Mouse (Mus musculus) MEL (cell line): ENCODE data around the gene Neu2. TPM values are rescaled to one million over a fixed set of nuclear protein-coding genes. Genes with fewer than 3 reads are reported as not detected.
A peak's percentile ranks its signal among the peaks of the same experiment; 100 is the strongest.

ENCODE experiments used
- DNase-seq: peaks from one replicate; pipeline ENCODE4 v3.0.0; 2011; ENCODE audit warnings: low read depth, low spot score
- H3K27ac ChIP-seq: 2 replicates; pipeline ENCODE4 v1.5.1; 2012; ENCODE audit warnings: low read depth, mild to moderate bottlenecking, control low read depth, low read length, moderate library complexity; ENCODE audit not compliant: control insufficient read depth
- H3K27me3 ChIP-seq, 2 experiments: fragments of 150-350 bp in 1 of 2; sonication (generic) in 1 of 2; 2 replicates each; pipeline ENCODE4 v1.6.1; 2012; ENCODE audit warnings: low read length in 2 of 2, mild to moderate bottlenecking in 2 of 2, improper control_type of control experiment in 1 of 2, moderate library complexity in 1 of 2; ENCODE audit not compliant: insufficient read depth in 2 of 2, control insufficient read depth in 1 of 2
- H3K36me3 ChIP-seq, 2 experiments: 2 replicates each; pipeline ENCODE4 v1.6.1; 2012 to 2014; ENCODE audit warnings: low read length in 2 of 2, improper control_type of control experiment in 1 of 2, inconsistent platforms in 1 of 2, mild to moderate bottlenecking in 1 of 2; ENCODE audit not compliant: insufficient read depth in 2 of 2, control insufficient read depth in 1 of 2
- H3K4me1 ChIP-seq, 2 experiments: fragments of 150-350 bp in 1 of 2; sonication (generic) in 1 of 2; 2 replicates each; pipeline ENCODE4 v1.6.1; 2012; ENCODE audit warnings: low read length in 2 of 2, improper control_type of control experiment in 1 of 2, mild to moderate bottlenecking in 1 of 2; ENCODE audit not compliant: insufficient read depth in 2 of 2, control insufficient read depth in 1 of 2
- H3K4me3 ChIP-seq, 2 experiments: fragments of 150-350 bp in 1 of 2; sonication (generic) in 1 of 2; 2 replicates each; pipeline ENCODE4 v1.5.1; 2012; ENCODE audit warnings: low read depth in 2 of 2, low read length in 2 of 2, mild to moderate bottlenecking in 2 of 2, moderate library complexity in 2 of 2, control low read depth in 1 of 2, improper control_type of control experiment in 1 of 2; ENCODE audit not compliant: control insufficient read depth in 1 of 2, insufficient read depth in 1 of 2
- H3K79me2 ChIP-seq: 2 replicates; pipeline ENCODE4 v1.6.1; 2012; ENCODE audit warnings: mild to moderate bottlenecking, low read length, moderate library complexity; ENCODE audit not compliant: control insufficient read depth, poor library complexity, insufficient read depth
- H3K9ac ChIP-seq: 2 replicates; pipeline ENCODE4 v1.6.1; 2012; ENCODE audit warnings: low read depth, mild to moderate bottlenecking, control low read depth, low read length, moderate library complexity; ENCODE audit not compliant: control insufficient read depth, poor library complexity, severe bottlenecking
- H3K9me3 ChIP-seq: fragments of 150-350 bp; sonication (generic); replicated peaks from 2 replicates; pipeline ENCODE4 v1.6.1; 2012; ENCODE audit warnings: mild to moderate bottlenecking, low read length, improper control_type of control experiment, moderate library complexity; ENCODE audit not compliant: insufficient read depth
- BHLHE40 ChIP-seq: IDR thresholded peaks from 2 replicates; pipeline ENCODE4 v1.6.1; 2012; ENCODE audit warnings: low read depth, mild to moderate bottlenecking, inconsistent platforms, low read length, improper control_type of control experiment, borderline replicate concordance
- CHD2 ChIP-seq: IDR thresholded peaks from 2 replicates; pipeline ENCODE4 v1.6.1; 2011; ENCODE audit warnings: low read length, improper control_type of control experiment
- CTCF ChIP-seq, 3 experiments: IDR thresholded peaks in 2 of 3; conservative IDR thresholded peaks in 1 of 3; 2 replicates each; pipeline ENCODE4 v1.5.1; 2011 to 2012; ENCODE audit warnings: low read length in 3 of 3, low read depth in 2 of 3, mild to moderate bottlenecking in 2 of 3, improper control_type of control experiment in 1 of 3, inconsistent platforms in 1 of 3, mixed read lengths in 1 of 3, moderate library complexity in 1 of 3; ENCODE audit not compliant: control insufficient read depth in 1 of 3, insufficient read depth in 1 of 3, poor library complexity in 1 of 3, severe bottlenecking in 1 of 3
- E2F4 ChIP-seq: IDR thresholded peaks from 2 replicates; pipeline ENCODE4 v1.6.1; 2011; ENCODE audit warnings: low read depth, low read length, improper control_type of control experiment, borderline replicate concordance
- ELF1 ChIP-seq: IDR thresholded peaks from 2 replicates; pipeline ENCODE4 v1.6.1; 2014; ENCODE audit warnings: low read depth, mild to moderate bottlenecking, inconsistent platforms, low read length, improper control_type of control experiment, moderate library complexity
- GATA1 ChIP-seq: IDR thresholded peaks from 2 replicates; pipeline ENCODE4 v1.6.1; 2011; ENCODE audit warnings: low read depth, low read length, improper control_type of control experiment
- JUND ChIP-seq: IDR thresholded peaks from 2 replicates; pipeline ENCODE4 v1.6.1; 2011; ENCODE audit warnings: low read depth, mild to moderate bottlenecking, improper control_type of control experiment, low read length
- KAT2A ChIP-seq: conservative IDR thresholded peaks from 2 replicates; pipeline ENCODE4 v1.6.1; 2012; ENCODE audit warnings: low read depth, low read length, improper control_type of control experiment, inconsistent platforms
- MAFK ChIP-seq: IDR thresholded peaks from 2 replicates; pipeline ENCODE4 v1.6.1; 2011; ENCODE audit warnings: low read depth, mild to moderate bottlenecking, low read length, improper control_type of control experiment, borderline replicate concordance
- MAZ ChIP-seq: IDR thresholded peaks from 2 replicates; pipeline ENCODE4 v1.6.1; 2012; ENCODE audit warnings: low read depth, mild to moderate bottlenecking, inconsistent platforms, low read length, improper control_type of control experiment
- MXI1 ChIP-seq: IDR thresholded peaks from 2 replicates; pipeline ENCODE4 v1.6.1; 2011; ENCODE audit warnings: mild to moderate bottlenecking, low read depth, low read length, improper control_type of control experiment
- MYB ChIP-seq: IDR thresholded peaks from 2 replicates; pipeline ENCODE4 v1.6.1; 2011; ENCODE audit warnings: mild to moderate bottlenecking, low read depth, low read length, improper control_type of control experiment
- NELFE ChIP-seq: IDR thresholded peaks from 2 replicates; pipeline ENCODE4 v1.6.1; 2011; ENCODE audit warnings: low read depth, low read length, improper control_type of control experiment
- POLR2AphosphoS2 ChIP-seq: IDR thresholded peaks from 2 replicates; pipeline ENCODE4 v1.6.1; 2011; ENCODE audit warnings: low read length, improper control_type of control experiment
- POLR2AphosphoS5 ChIP-seq: IDR thresholded peaks from 2 replicates; pipeline ENCODE4 v1.6.1; 2012; ENCODE audit warnings: low read depth, borderline replicate concordance, mild to moderate bottlenecking, inconsistent platforms, low read length, moderate library complexity, mixed read lengths
- RAD21 ChIP-seq: IDR thresholded peaks from 2 replicates; pipeline ENCODE4 v1.6.1; 2011; ENCODE audit warnings: mild to moderate bottlenecking, low read depth, low read length, improper control_type of control experiment
- RCOR1 ChIP-seq: IDR thresholded peaks from 2 replicates; pipeline ENCODE4 v1.6.1; 2012; ENCODE audit warnings: low read depth, mild to moderate bottlenecking, inconsistent platforms, low read length, improper control_type of control experiment
- SIN3A ChIP-seq: IDR thresholded peaks from 2 replicates; pipeline ENCODE4 v1.6.1; 2012; ENCODE audit warnings: low read length, improper control_type of control experiment, inconsistent platforms
- SMC3 ChIP-seq: IDR thresholded peaks from 2 replicates; pipeline ENCODE4 v1.6.1; 2011; ENCODE audit warnings: low read depth, low read length, improper control_type of control experiment
- TAL1 ChIP-seq: IDR thresholded peaks from 2 replicates; pipeline ENCODE4 v1.6.1; 2012; ENCODE audit warnings: mild to moderate bottlenecking, inconsistent platforms, low read length, moderate library complexity, mixed read lengths
- TBP ChIP-seq: IDR thresholded peaks from 2 replicates; pipeline ENCODE4 v1.8.0; 2011; ENCODE audit warnings: low read depth, low read length, improper control_type of control experiment
- TCF12 ChIP-seq: IDR thresholded peaks from 2 replicates; pipeline ENCODE4 v1.6.1; 2014; ENCODE audit warnings: low read depth, mild to moderate bottlenecking, inconsistent platforms, low read length, improper control_type of control experiment, moderate library complexity
- UBTF ChIP-seq: IDR thresholded peaks from 2 replicates; pipeline ENCODE4 v1.6.1; 2012; ENCODE audit warnings: low read depth, mild to moderate bottlenecking, inconsistent platforms, low read length, improper control_type of control experiment, moderate library complexity, borderline replicate concordance; ENCODE audit not compliant: insufficient read depth
- USF2 ChIP-seq, 2 experiments: IDR thresholded peaks; 2 replicates each; pipeline ENCODE4 v1.6.1; 2011 to 2012; ENCODE audit warnings: improper control_type of control experiment in 2 of 2, low read length in 2 of 2, borderline replicate concordance in 1 of 2, inconsistent platforms in 1 of 2, low read depth in 1 of 2, mild to moderate bottlenecking in 1 of 2; ENCODE audit not compliant: insufficient read depth in 1 of 2
- ZC3H11A ChIP-seq: IDR thresholded peaks from 2 replicates; pipeline ENCODE4 v1.6.1; 2012; ENCODE audit warnings: low read depth, mild to moderate bottlenecking, inconsistent platforms, low read length, improper control_type of control experiment
- polyA plus RNA-seq, 2 experiments: library from polyadenylated mRNA; stranded (reverse) in 1 of 2; unstranded in 1 of 2; fragments of >175 nt in 1 of 2; fragments of >200 nt in 1 of 2; gene quantifications; 2 replicates each; pipeline versions ENCODE4 v1.2.1 to v1.2.4; 2012; ENCODE audit warnings: low replicate concordance in 2 of 2, low read depth in 1 of 2; ENCODE audit not compliant: insufficient read length in 2 of 2, insufficient read depth in 1 of 2, missing spikeins in 1 of 2
- total RNA-seq: library from RNA; depleted of rRNA; stranded (reverse); fragments of 300-350 nt; gene quantifications from 2 replicates; pipeline ENCODE4 v1.2.3, GENCODE M21; 2012

Neu2 gene
- total and polyA plus RNA-seq, 3 experiments: not detected

DNA sequence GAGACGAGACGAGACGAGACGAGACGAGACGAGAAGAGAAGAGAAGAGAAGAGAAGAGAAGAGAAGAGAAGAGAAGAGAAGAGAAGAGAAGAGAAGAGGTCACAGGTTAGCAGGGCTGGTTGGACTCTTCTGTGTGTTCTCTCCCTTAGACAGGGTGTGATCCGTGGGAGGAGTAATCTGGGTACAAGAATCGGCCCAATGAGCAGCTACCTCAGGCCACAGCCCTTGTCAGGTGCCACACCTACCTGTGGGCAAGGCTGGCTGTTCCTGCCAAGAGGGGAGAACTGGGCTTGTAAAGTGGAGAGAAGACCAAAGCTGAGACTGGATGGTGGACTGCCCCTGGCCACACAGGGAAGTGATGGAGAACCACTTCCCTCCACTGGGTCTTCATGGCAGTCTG, 56.1 kb downstream of the Neu2 start:
- Histone ChIP-seq H3K9ac (no peak overlapping the region), H3K4me1 (no peaks in the 10 kb centered on the region), H3K27ac (no peak overlapping the region), H3K27me3 (peaks cover 9 to 27% of the 10 kb centered on the region in 2 experiments), H3K79me2 (no peaks in the 10 kb centered on the region), H3K36me3 (no peaks in the 10 kb centered on the region), H3K9me3 (no peaks in the 10 kb centered on the region), H3K4me3 (no peak overlapping the region)
- no peak for TF ChIP-seq ZC3H11A
- no peak for TF ChIP-seq CHD2
- no peak for TF ChIP-seq RCOR1
- no peak for TF ChIP-seq GATA1
- no peak for TF ChIP-seq MXI1
- no peak for TF ChIP-seq NELFE
- DNase-seq: no peak

DNA sequence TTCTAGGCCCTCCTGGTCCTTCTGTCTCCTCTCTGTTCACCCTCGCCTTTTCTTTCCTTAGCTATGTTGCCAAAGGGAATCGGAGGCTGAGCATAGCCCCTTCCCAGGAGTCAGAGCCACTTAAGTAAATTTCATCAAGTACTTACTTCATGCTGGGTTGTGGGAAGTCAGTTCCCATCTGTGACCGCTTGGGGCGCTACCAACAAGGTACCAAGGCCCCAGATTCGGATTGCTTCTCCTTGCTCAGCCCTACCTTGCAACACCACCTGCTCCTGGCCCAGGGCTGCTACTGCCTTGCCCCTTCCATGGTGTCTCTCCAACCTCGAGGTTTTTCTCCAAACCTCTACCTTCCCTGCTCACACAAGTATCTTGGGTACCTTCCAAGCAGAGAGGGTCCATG, 58.7 kb downstream of the Neu2 start:
- H3K9ac ChIP-seq: no peak overlapping the region
- TF ChIP-seq ZC3H11A: peak; percentile 17; the same call in 1 of the 2 replicates
- peak; percentile 72 to 86 (median 81) for TF ChIP-seq CTCF (IDR thresholded peaks at IDR 0.05 in 2 of 3, conservative IDR thresholded peaks at IDR 0.05 in 1 of 3; ENCODE audit: control insufficient read depth in 1 of 3, insufficient read depth in 1 of 3, low read depth in 2 of 3, low read length in 3 of 3, poor library complexity in 1 of 3, severe bottlenecking in 1 of 3)
- TF ChIP-seq MAFK: no peak
- peak; percentile 51 for TF ChIP-seq SMC3
- TF ChIP-seq RAD21: peak; percentile 54
- no peak for TF ChIP-seq SIN3A
- DNase-seq: peak; percentile 76
- peaks cover 7 to 22% of the 10 kb centered on the region in 2 experiments for H3K27me3 ChIP-seq
- no peak overlapping the region for H3K4me3 ChIP-seq
- no peaks in the 10 kb centered on the region for H3K79me2 ChIP-seq
- H3K36me3 ChIP-seq: no peaks in the 10 kb centered on the region
- H3K9me3 ChIP-seq: no peaks in the 10 kb centered on the region
- no peak overlapping the region for H3K27ac ChIP-seq
- H3K4me1 ChIP-seq: no peaks in the 10 kb centered on the region

DNA sequence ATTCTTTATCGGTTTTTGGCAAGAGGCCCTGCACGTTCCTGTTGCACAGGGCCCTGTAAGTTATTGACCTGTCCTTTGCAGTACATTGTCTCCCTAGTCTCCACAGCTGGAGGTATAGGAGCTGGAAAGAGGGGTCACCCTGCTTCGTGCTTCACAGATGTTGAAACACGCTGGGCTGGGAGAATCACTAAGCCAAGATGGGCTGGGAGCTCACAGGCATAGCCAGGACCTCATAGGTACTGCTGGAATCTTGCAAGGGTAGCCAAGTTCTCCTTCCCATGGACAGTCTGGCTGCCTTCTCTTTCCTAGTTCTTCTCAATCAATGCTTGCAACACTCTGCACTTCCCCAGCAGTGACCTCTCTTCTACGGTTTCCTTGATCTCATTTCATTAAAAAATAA, 63.6 kb downstream of the Neu2 start:
- Histone ChIP-seq H3K4me1 (no peaks in the 10 kb centered on the region), H3K9me3 (no peaks in the 10 kb centered on the region), H3K27ac (no peak overlapping the region), H3K27me3 (peaks cover 0 to 6% of the 10 kb centered on the region in 2 experiments; a peak in 2 of 4 replicates), H3K4me3 (no peak overlapping the region), H3K79me2 (no peaks in the 10 kb centered on the region), H3K36me3 (no peaks in the 10 kb centered on the region), H3K9ac (no peak overlapping the region)
- no peak for TF ChIP-seq ELF1
- no peak for TF ChIP-seq UBTF
- no peak for TF ChIP-seq CHD2
- TF ChIP-seq MYB: no peak
- TF ChIP-seq RCOR1: no peak
- TF ChIP-seq MXI1: no peak
- TF ChIP-seq JUND: no peak
- TF ChIP-seq TAL1: no peak
- TF ChIP-seq USF2 (IDR thresholded peaks at IDR 0.05; ENCODE audit: borderline replicate concordance in 1 of 2, insufficient read depth in 1 of 2, low read depth in 1 of 2, low read length in 2 of 2): no peak
- TF ChIP-seq POLR2AphosphoS2: no peak
- TF ChIP-seq TBP: no peak
- no peak for TF ChIP-seq TCF12
- no peak for TF ChIP-seq E2F4
- no peak for TF ChIP-seq KAT2A
- TF ChIP-seq MAZ: no peak
- no peak for TF ChIP-seq BHLHE40
- no peak for TF ChIP-seq ZC3H11A
- TF ChIP-seq POLR2AphosphoS5: no peak
- DNase-seq: peak; percentile 13
